Mouse (Mus musculus) CH12.LX (cell line): ENCODE data around the gene Btbd9.

Experiments
- BHLHE40 ChIP-seq: IDR thresholded peaks from 2 replicates; pipeline ENCODE4 v1.6.1; 2011; ENCODE audit warnings: mild to moderate bottlenecking, low read depth, low read length, improper control_type of control experiment
- CHD1 ChIP-seq: IDR thresholded peaks from 2 replicates; pipeline ENCODE4 v1.6.1; 2012; ENCODE audit warnings: low read depth, low read length, improper control_type of control experiment, inconsistent platforms
- CTCF ChIP-seq, 2 experiments: IDR thresholded peaks in 1 of 2; conservative IDR thresholded peaks in 1 of 2; 2 replicates each; pipeline ENCODE4 v1.5.1; 2011 to 2012; ENCODE audit warnings: low read depth in 2 of 2, low read length in 2 of 2, improper control_type of control experiment in 1 of 2, inconsistent platforms in 1 of 2, mild to moderate bottlenecking in 1 of 2, moderate library complexity in 1 of 2
- EP300 ChIP-seq: IDR thresholded peaks from 2 replicates; pipeline ENCODE4 v1.6.1; 2011; ENCODE audit warnings: low read length, improper control_type of control experiment
- MAX ChIP-seq: IDR thresholded peaks from 2 replicates; pipeline ENCODE4 v1.6.1; 2011; ENCODE audit warnings: low read length, improper control_type of control experiment
- MXI1 ChIP-seq: IDR thresholded peaks from 2 replicates; pipeline ENCODE4 v1.6.1; 2011; ENCODE audit warnings: mild to moderate bottlenecking, low read depth, low read length, improper control_type of control experiment
- NELFE ChIP-seq: IDR thresholded peaks from 2 replicates; pipeline ENCODE4 v1.6.1; 2011; ENCODE audit warnings: low read depth, low read length, improper control_type of control experiment
- POLR2A ChIP-seq: IDR thresholded peaks from 2 replicates; pipeline ENCODE4 v1.6.1; 2011; ENCODE audit warnings: low read depth, mild to moderate bottlenecking, improper control_type of control experiment, low read length
- TBP ChIP-seq: conservative IDR thresholded peaks from 2 replicates; pipeline ENCODE4 v1.6.1; 2011; ENCODE audit warnings: low read depth, low read length, improper control_type of control experiment
- TCF12 ChIP-seq: IDR thresholded peaks from 2 replicates; pipeline ENCODE4 v1.6.1; 2014; ENCODE audit warnings: low read depth, mild to moderate bottlenecking, inconsistent platforms, low read length, improper control_type of control experiment
- USF1 ChIP-seq: IDR thresholded peaks from 2 replicates; pipeline ENCODE4 v1.6.1; 2014; ENCODE audit warnings: low read depth, mild to moderate bottlenecking, inconsistent platforms, low read length, improper control_type of control experiment

GRCm38 (mm10) chr17:30279684-30280083 lies 296.6 kb downstream of the Btbd9 start:
- TF ChIP-seq POLR2A (no peak), MXI1 (no peak), EP300 (no peak), MAX (no peak), TCF12 (no peak), CTCF (conservative IDR thresholded peaks at IDR 0.05 in 1 of 2, IDR thresholded peaks at IDR 0.05 in 1 of 2; ENCODE audit: low read depth in 2 of 2, low read length in 2 of 2) (no peak), NELFE (no peak), CHD1 (no peak), USF1 (no peak), BHLHE40 (no peak), TBP (no peak)
